Mouse (Mus musculus): ENCODE results near the gene H2afb3.

DNA sequence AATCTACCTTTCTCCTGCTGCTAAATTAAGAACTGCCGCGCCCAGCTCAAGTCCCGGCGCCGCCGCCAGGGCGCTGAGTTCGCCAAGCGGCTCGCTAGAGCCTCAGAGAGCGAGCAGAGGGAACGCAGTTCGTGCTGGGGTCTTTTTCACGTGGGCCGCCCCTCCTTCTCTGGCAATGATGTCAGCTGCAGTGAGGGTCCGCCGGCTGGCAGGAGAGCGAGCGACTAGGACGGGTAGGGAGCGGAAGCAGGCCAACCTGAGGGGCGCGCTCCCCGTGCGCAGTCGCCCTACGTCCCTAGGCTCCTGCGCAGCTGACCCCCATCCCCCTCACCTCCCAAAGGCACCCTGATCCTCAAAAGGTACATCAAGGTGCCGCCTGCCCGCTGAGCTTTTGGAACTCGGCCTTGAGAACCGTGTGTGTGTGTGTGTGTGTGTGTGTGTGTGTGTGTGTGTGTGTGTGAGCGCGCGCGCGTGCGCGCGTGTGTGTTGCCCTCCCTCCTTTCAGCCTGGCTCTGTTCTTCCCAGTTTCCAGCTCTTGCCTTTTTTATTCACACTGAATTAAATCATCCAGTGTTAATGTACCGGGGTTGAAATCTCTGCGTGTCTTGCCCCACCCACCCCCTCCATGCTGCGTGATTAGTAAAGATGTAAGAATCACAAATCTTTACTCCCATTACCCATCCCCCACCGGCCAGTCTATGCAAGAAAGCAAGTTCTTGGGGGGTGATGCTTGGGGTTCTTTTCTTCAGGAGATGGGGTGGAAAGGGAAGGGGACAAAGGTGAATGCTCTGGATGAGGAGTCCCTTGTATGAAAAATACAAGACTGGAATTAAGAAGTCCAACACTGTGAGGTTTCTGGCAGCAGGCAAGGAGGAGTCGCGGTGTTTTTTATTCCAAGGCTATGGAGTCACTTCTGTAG is 19.8 kb downstream of the H2afb3 start:
- TF ChIP-seq CTCF (IDR thresholded peaks at IDR 0.05; ENCODE audit: control insufficient read depth, insufficient read depth, insufficient replicate concordance, low read depth, low read length) (no peak), POLR2A (IDR thresholded peaks at IDR 0.05; ENCODE audit: control insufficient read depth, low read depth, low read length) (no peak)
